ENCODE assay signal across 8 mouse cellular contexts in the genomic region with DNA sequence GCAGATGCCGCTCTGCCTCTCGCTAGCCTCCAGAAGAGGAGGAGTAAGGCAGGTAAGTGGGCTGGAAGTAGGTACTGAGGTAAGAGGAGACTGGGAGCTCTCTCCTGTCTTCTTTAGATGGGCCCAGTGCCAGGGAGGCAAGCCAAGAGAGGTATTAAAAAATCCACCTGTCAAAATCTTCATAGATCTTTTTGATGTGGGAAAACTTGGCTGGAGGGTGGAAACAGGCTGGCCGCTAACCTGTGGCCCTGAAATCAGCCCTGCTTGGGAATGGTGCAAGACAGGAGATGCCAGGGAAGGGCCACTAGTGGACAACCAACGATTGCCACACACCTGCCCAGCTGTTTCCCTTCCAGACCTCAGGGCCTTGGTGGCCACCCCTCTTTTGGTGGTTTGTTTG. TPM values are rescaled to one million over a fixed set of nuclear protein-coding genes. Genes with fewer than 3 reads are reported as not detected.
DNase-seq lines count a peak whose midpoint lies in the region; ATAC-seq and TF ChIP-seq lines count a peak whose summit lies in the region.

No protein-coding gene starts in this region.

- TF ChIP-seq POLR2A in heart, adult 2 months (IDR thresholded peaks at IDR 0.05; ENCODE audit: insufficient read depth, low read depth, low read length), result no peak
- no peak for TF ChIP-seq POLR2A in cortical plate, adult 2 months (IDR thresholded peaks at IDR 0.05; ENCODE audit: extremely low read depth, insufficient read depth, low read length)

- no peaks in the 10 kb centered on the region for H3K27me3 ChIP-seq in heart, adult 2 months (ENCODE audit: control insufficient read depth, insufficient read depth, low read length)
- no peaks in the 10 kb centered on the region for H3K27me3 ChIP-seq in limb, embryonic 13.5 days

- intact Hi-C loops in heart, adult 2 months (cut with DNase I), result loop anchor here (2.0 kb wide), 1 partner anchor 49 kb away; a partner anchor contains a TSS
- intact Hi-C loops in heart, postnatal 10 days (cut with DNase I), result no loop called here
- intact Hi-C loops in left cerebral cortex, postnatal 25 days (cut with DNase I), result no loop called here

- H3K9ac ChIP-seq in heart, adult 2 months (ENCODE audit: low read depth, low read length), result peak overlapping the region; percentile 22; the same call in 1 of the 2 replicates
- H3K9ac ChIP-seq in limb, embryonic 13.5 days, result 0 out of 2 replicates have a peak overlapping the region, but pooled peaks have one; percentile 4

- no peak for ATAC-seq in limb, embryonic 13.5 days (ENCODE audit: low FRiP score, low read depth)

- H3K27ac ChIP-seq in heart, adult 2 months, result peak overlapping the region; percentile 97; the same call in 1 of the 2 replicates
- H3K27ac ChIP-seq in cortical plate, adult 2 months (ENCODE audit: insufficient read depth, low read length), result peak overlapping the region; percentile 34; the same call in 1 of the 2 replicates
- no peak overlapping the region for H3K27ac ChIP-seq in limb, embryonic 13.5 days

- DNase-seq in heart, adult 2 months, result peak in 1 of 2 experiments; percentile 23
- DNase-seq in heart, postnatal 10 days, result no peak
- DNase-seq in 416B (ENCODE audit: low read depth), result peak; percentile 56
- no peak for DNase-seq in right cerebral cortex, adult 18-20 months
- DNase-seq in left cerebral cortex, postnatal 25 days (ENCODE audit: low spot score in 2 of 2), result no peak
- DNase-seq in thymus, postnatal 25 days, result no peak

- no peaks in the 10 kb centered on the region for H3K9me3 ChIP-seq in limb, embryonic 13.5 days

- H3K4me1 ChIP-seq in heart, adult 2 months (ENCODE audit: control insufficient read depth, insufficient read depth, low read length), result peaks cover 12% of the 10 kb centered on the region
- peaks cover 4% of the 10 kb centered on the region; the same call in 1 of the 2 replicates for H3K4me1 ChIP-seq in cortical plate, adult 2 months (ENCODE audit: control insufficient read depth, insufficient read depth, low read length)
- peaks cover 36% of the 10 kb centered on the region for H3K4me1 ChIP-seq in limb, embryonic 13.5 days

- WGBS in heart, adult 2 months, result 68% methylated on average over 4 of the region's 4 CpGs
- WGBS in limb, embryonic 13.5 days, result 74% methylated on average over 4 of the region's 4 CpGs

- H3K4me3 ChIP-seq in heart, adult 2 months, result peak overlapping the region; percentile 79
- peak overlapping the region; percentile 83 for H3K4me3 ChIP-seq in cortical plate, adult 2 months (ENCODE audit: insufficient read depth, low read length)
- H3K4me3 ChIP-seq in limb, embryonic 13.5 days, result peak overlapping the region; percentile 87; the same call in 1 of the 2 replicates

- H3K79me2 ChIP-seq in heart, adult 2 months (replicated peaks; ENCODE audit: control insufficient read depth, insufficient read depth, low read length), result peaks cover 1% of the 10 kb centered on the region; the same call in 1 of the 2 replicates

- peak overlapping the region; percentile 83 for H3K4me2 ChIP-seq in limb, embryonic 13.5 days (replicated peaks)

- no peak for TF ChIP-seq EP300 in heart, adult 2 months (IDR thresholded peaks at IDR 0.05; ENCODE audit: insufficient read depth, low read depth, low read length)

- TF ChIP-seq CTCF in heart, adult 2 months (IDR thresholded peaks at IDR 0.05), result no peak
- TF ChIP-seq CTCF in cortical plate, adult 2 months (IDR thresholded peaks at IDR 0.05; ENCODE audit: extremely low read depth, insufficient read depth, low read length), result no peak

- H3K36me3 ChIP-seq in heart, adult 2 months (ENCODE audit: control insufficient read depth, insufficient read depth, low read length), result peaks cover 2% of the 10 kb centered on the region; the same call in 1 of the 2 replicates
- H3K36me3 ChIP-seq in limb, embryonic 13.5 days, result peaks cover 20% of the 10 kb centered on the region

RNA-seq across cellular contexts. Expression of a gene that starts 1.5 kb away (rescaled TPM):
- 100 to 1,000 TPM; 452 to 542 TPM for total RNA-seq in heart, adult 2 months (2021)
- polyA plus RNA-seq in heart, adult 2 months (2012; rRNA removed), result 695 and 713 TPM in 2 replicates
- 100 to 1,000 TPM; 448 to 485 TPM for total RNA-seq in heart, postnatal 10 days (2021)
- 44.7 and 50.9 TPM in 2 replicates for polyA plus RNA-seq in cortical plate, adult 2 months (2012; rRNA removed)
- polyA plus RNA-seq in limb, embryonic 13.5 days (2015; fragmentation: Nextera tagmentation; extraction: Ambion mirVana), result 28.0 and 31.1 TPM in 2 replicates
- total RNA-seq in left cerebral cortex, postnatal 25 days (2021), result 10 to 100 TPM; 48.4 to 50.7 TPM

RNA-seq across cellular contexts. Expression of a gene that starts 1.7 kb away (rescaled TPM):
- 10 to 100 TPM; 82.7 to 91.2 TPM for total RNA-seq in heart, adult 2 months (2021)
- 88.7 and 107 TPM in 2 replicates for polyA plus RNA-seq in heart, adult 2 months (2012; rRNA removed)
- 100 to 1,000 TPM; 125 to 133 TPM for total RNA-seq in heart, postnatal 10 days (2021)
- polyA plus RNA-seq in cortical plate, adult 2 months (2012; rRNA removed), result 167 and 176 TPM in 2 replicates
- 144 and 150 TPM in 2 replicates for polyA plus RNA-seq in limb, embryonic 13.5 days (2015; fragmentation: Nextera tagmentation; extraction: Ambion mirVana)
- 100 to 1,000 TPM; 172 to 174 TPM for total RNA-seq in left cerebral cortex, postnatal 25 days (2021)

RNA-seq across cellular contexts. Expression of a gene that starts 22.0 kb away (rescaled TPM):
- 1 to 10 TPM; 5.9 to 9.0 TPM for total RNA-seq in heart, adult 2 months (2021)
- 23.5 and 25.1 TPM in 2 replicates for polyA plus RNA-seq in heart, adult 2 months (2012; rRNA removed)
- total RNA-seq in heart, postnatal 10 days (2021), result 10 to 100 TPM; 11.6 to 14.7 TPM
- 32.0 and 35.5 TPM in 2 replicates for polyA plus RNA-seq in cortical plate, adult 2 months (2012; rRNA removed)
- polyA plus RNA-seq in limb, embryonic 13.5 days (2015; fragmentation: Nextera tagmentation; extraction: Ambion mirVana), result 33.1 and 33.5 TPM in 2 replicates
- 10 to 100 TPM; 27.5 to 29.2 TPM for total RNA-seq in left cerebral cortex, postnatal 25 days (2021)

RNA-seq across cellular contexts. Expression of a gene that starts 50.1 kb away (rescaled TPM):
- 10 to 100 TPM; 74.2 to 90.3 TPM for total RNA-seq in heart, adult 2 months (2021)
- 64.3 and 98.7 TPM in 2 replicates for polyA plus RNA-seq in heart, adult 2 months (2012; rRNA removed)
- 10 to 100 TPM; 70.5 to 78.0 TPM for total RNA-seq in heart, postnatal 10 days (2021)
- polyA plus RNA-seq in cortical plate, adult 2 months (2012; rRNA removed), result 85.6 and 97.0 TPM in 2 replicates
- 24.3 and 26.6 TPM in 2 replicates for polyA plus RNA-seq in limb, embryonic 13.5 days (2015; fragmentation: Nextera tagmentation; extraction: Ambion mirVana)
- total RNA-seq in left cerebral cortex, postnatal 25 days (2021), result 100 to 1,000 TPM; 120 to 124 TPM

RNA-seq across cellular contexts. Expression of a gene that starts 55.0 kb away (rescaled TPM):
- 10 to 100 TPM; 37.7 to 40.6 TPM for total RNA-seq in heart, adult 2 months (2021)
- 125 and 143 TPM in 2 replicates for polyA plus RNA-seq in heart, adult 2 months (2012; rRNA removed)
- total RNA-seq in heart, postnatal 10 days (2021), result 10 to 100 TPM; 62.0 to 69.5 TPM
- polyA plus RNA-seq in cortical plate, adult 2 months (2012; rRNA removed), result 520 and 530 TPM in 2 replicates
- 82.7 and 85.0 TPM in 2 replicates for polyA plus RNA-seq in limb, embryonic 13.5 days (2015; fragmentation: Nextera tagmentation; extraction: Ambion mirVana)
- total RNA-seq in left cerebral cortex, postnatal 25 days (2021), result 100 to 1,000 TPM; 277 to 301 TPM

Comparison
In these comparisons a context has a peak if more than half of its experiments do, and no peak if none do; other contexts are left out.
1. RNA of a gene that starts 1.5 kb away (total RNA-seq): 452 to 542 TPM in heart, adult 2 months and 448 to 485 TPM in heart, postnatal 10 days; 48.4 to 50.7 TPM in left cerebral cortex, postnatal 25 days; every median in the first group is over 4 times any median in the second.
2. Peak in every context shown above with its lines, with median percentiles within 50 percentile points of each other: H3K4me3 ChIP-seq.